Mouse (Mus musculus): Measurements from ENCODE around the gene Litaf.
"Not testable (repeated sequence)": the region's sequence is repeated elsewhere in the genome, so short reads cannot be mapped to it uniquely, and the experiment has no call there.

The Litaf gene

DNA sequence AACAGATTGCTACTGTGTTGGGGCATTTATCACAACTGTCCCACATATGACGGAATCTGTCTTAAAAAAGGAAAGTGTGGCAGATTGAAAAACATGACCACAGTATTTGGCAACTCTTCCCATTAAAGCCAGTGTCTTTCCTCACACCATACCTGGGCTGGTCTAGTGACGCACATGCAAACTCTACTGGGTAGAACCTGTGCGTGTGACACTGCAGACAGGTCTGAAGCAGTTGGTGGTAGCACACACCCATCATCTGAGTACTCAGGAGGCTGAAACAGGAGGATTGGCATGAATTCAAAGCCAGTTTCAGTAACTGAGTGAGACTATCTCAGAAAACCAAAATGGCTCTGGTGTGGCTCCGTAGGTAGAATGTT, 43.9 kb downstream of the Litaf start:
- no peak for DNase-seq (ENCODE audit: extremely low spot score, low spot score)

DNA sequence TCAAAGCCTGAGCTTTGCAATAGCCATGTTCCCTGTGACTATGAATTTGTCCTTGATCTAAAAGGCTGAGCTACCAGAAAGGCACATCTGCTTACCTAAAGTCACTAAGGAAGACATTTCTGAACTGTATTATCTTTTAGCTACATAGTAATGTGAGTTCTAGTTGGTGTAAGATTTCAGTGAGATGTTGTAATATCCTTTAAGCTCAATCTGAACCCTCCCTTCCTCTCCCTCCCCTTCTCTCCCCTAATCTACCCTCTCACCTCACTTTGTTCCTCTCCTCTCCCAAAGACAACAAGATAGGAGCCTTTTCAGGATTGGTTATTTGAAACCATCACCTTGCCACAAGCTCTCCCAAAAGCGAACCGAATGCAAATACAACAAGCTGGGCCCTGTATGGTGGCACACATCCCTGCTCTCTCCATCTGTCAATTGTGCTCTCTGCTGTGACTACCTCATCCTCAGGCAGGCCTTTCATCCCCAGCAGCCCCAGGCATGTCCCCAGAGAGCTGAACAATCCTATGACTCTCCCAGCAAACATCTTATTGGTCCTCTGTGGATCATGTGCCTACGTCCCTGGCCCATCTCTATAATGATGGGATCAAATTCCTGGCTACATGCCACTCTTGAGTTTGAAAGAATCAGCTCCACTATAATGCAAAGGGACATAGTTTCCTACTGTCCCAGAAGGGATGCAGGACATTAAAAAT, 44.4 kb downstream of the Litaf start:
- DNase-seq (ENCODE audit: extremely low spot score, low spot score) = no peak

DNA sequence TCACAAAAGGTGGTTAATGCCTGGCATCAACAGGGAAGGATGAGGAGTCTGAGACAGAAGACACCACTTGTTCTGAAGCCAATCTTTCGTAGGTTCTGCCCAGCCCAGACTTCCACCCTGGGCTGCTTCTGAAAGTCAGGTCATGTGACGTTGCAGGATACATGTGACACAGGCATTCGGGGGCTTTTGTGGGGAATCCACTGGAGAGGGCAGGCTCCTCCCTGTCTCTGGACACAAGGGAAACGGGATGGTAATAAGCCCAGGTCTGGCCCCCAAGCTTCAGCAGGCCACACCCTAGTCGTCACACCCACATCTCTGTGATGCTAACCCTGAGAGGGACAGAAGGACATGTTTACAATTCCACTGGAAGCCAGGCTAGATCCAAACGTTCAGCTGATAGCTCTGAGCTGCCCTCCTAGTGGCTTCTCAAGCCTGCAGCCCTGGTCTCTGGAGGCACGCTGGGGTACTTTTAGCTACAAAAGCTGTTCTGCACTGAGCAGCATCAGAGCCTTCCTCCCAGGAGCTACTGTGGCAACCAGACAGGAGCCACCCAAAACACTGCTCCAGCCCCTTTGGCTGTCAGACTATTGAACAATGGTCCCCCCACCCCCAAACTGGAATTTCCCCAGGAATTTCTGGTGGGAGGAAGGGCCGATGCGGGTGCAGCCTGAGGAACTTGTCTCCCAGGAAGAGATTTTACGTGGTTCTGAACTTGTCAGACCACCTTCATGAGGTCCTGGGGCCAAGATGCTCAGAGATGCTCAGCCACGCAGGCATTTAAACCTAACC, 48.0 kb downstream of the Litaf start:
- no peak for DNase-seq (ENCODE audit: extremely low spot score, low spot score)

GRCm38 (mm10) chr16:11016353-11016752, 49.6 kb downstream of the Litaf start:
- no peak for DNase-seq (ENCODE audit: extremely low spot score, low spot score)

GRCm38 (mm10) chr16:11014407-11014806, 51.5 kb downstream of the Litaf start:
- no peak for DNase-seq (ENCODE audit: extremely low spot score, low spot score)

- DNase-seq (ENCODE audit: extremely low spot score, low spot score) = not testable (repeated sequence)
Measured at GRCm38 (mm10) chr16:11013464-11014147, 52.4 kb downstream of the Litaf start.

DNA sequence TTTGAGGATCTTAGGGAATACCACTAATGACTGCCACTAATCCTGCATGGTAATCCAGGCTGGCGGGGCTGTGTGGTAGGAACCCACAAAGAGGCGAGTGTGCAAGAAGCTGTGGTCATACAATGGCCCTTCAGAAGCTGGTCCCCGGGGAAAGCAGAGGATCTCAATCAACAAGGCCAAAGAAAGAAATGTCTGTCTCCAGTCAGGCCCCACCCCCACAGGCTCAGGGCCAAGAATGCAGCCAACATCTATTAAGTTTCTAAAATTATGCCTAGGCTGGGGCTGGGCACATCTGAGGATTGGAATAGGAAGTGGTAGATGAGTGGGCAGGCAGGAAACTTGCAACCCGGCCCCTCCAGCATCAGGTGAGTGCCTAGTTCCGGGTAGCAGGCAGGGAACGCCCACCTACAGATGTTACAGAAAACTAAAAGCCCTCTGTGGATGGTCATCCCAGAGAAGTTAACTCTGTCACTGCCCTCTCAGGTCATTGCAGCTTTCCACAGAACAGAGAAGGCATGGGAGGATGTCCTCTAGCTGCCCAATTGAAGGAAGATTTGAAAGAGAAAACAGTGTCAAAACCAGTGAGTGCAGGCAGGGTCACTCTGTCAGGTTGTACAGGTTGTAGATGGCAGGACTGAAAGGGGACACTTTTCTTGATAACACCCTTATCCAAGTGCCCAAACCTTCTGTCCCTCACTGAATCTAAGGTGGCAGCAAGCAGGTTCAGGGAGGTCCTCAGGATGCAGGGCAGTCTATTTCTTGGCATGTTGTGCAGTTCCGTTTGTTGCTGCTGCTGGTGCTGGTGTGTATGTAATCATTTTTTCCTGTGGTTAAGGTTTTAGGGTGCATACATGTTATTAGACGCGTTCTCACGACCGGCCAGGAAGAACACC, 53.1 kb downstream of the Litaf start:
- DNase-seq (ENCODE audit: extremely low spot score, low spot score) = no peak

GRCm38 (mm10) chr16:11011939-11012338, 54.0 kb downstream of the Litaf start:
- no peak for DNase-seq (ENCODE audit: extremely low spot score, low spot score)

DNA sequence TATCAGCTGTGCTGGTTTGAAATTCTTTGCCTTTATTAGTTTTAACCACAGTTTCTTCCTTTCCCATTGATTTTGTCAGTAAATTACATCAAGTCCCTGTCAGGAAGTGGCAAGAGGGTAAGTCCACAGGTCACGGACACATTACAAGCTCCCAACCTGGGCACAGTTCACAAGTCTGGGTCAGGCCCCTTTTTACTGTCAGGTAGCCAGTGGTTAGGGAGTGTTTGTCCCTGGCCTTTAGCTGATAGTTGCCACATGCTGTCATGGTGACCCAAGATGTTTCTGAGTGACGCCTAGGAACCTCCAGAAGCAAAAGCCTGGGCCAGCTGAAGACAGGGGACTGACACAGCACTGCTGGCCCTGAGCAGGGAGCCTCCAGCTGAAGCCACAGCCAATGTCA, 54.8 kb downstream of the Litaf start:
- DNase-seq (ENCODE audit: extremely low spot score, low spot score) = no peak

DNA sequence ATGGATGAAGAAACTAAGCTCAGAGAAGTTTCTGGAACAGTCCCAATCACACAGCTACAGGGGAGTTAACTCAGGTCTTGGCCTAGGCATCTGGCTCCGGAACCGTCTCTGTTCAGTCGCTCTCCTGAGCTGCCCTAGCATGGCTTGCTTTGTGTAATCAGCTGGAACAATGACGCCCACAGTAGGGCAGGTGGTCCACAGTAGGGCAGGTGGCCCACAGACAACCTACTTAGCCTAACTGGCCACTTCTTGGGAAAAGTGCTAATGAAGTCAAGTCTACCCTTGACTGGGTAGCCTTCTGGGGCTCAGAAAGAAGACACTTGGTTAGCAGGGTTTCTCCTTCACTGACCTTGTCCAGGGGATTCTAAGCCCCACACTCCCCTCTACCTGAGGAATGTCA, 55.7 kb downstream of the Litaf start:
- DNase-seq (ENCODE audit: extremely low spot score, low spot score) = no peak

DNA sequence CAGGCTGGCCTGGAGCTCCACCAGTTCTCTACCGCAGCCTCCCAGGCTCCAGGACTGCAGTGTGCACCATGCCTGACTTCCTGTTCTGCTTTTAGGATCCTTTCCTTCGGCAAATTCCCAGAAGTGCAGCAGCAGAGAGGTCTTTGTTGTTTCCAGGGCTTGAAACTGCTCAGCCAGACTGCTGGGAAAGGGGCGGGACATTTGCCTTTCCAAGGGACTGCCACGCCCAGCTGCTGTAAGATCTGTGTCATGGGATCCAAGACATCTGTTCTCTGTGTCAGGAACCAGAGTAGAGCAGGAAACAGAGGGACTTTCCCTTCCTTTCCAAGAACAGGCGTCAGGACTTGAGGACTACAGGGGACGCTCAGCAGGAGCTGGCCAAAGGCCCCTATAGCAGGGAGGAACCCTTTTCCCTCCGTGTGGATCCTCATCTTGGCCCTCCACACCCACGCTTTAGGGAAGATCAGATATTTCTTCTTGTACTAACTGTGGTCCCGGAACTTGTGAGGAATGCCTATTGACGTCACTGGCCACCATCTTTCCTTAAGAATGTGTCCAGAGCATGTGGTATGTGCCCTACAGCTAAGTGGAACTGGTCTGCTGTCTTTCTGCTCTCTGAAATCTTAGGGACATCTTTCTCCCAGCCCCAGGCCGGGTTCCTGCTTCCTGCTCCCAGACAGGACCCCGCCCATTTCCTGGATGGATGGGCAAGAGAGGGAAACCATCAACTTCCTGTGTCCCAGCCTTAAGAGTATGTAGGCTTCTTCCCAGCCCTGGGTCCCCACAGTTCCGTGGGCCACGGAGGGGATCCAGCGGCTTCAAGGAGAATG, 57.6 kb downstream of the Litaf start:
- DNase-seq (ENCODE audit: extremely low spot score, low spot score) = peak; percentile 73

DNA sequence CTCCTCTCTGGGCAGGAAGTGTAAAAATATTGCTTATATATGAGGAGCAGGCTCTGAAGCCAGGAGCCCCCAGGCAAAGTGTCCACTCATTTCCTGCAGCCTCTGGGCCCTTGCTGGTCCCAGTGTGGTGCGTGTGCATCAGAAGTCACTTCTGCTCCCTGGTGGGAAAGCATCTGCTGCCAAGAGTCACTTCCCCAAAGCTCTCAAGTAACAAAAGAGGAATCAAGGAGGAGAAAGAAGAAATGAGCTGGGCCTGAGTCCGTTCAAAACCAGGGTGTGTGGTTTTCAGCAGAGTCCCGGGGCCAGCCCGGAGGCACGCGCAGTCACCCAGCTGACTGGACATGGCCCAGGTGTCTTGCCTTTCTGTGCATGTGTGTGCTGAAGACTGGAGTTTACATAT, 59.9 kb downstream of the Litaf start:
- DNase-seq (ENCODE audit: extremely low spot score, low spot score) = no peak

DNA sequence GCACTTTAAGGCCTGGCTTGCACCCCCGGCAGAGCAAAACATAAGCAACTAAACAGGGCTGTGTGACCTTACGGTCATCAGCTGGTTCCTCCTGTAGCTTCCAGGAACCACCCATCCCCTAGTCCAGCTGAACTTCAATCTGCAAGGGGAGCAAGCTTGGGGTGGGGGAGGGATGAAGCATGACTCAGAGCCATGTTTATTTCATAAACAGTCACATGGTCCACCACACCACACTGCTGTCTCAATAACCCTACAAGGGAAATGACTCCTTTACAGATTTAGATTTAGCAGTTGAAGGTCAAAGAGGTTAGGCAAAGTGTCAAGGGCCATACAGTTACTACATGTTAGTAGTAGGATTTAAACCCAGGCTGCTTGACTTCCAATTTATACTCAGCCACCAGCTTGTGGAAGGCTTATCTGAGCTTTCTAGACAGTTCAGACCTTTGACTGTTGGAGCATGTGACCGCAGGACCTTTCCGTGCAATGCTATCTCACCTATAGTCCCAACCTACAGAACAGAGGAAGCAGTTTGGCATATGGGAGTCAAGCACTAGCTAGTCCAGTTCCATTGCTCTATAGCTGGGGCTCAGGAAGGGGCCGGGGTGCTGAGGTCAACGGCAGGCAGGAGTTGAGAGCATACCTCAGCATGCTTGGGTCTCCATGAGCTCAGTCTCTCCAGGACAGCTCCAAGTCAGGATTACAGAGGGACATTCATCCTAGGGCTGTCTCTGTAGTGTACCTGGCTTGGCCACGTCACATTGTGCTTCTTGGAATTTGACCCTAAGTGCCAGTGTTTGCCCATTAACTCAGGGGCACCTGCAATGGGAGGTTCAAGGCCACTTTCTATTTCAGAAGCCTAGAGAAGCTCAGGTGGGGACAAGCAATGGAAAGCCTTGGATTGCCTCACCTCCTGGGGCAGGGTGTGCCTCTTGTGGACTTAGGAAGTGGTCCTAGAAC, 64.0 kb downstream of the Litaf start:
- DNase-seq (ENCODE audit: extremely low spot score, low spot score) = no peak

GRCm38 (mm10) chr16:10999809-11000208, 66.1 kb downstream of the Litaf start:
- DNase-seq (ENCODE audit: extremely low spot score, low spot score) = no peak

- no peak for DNase-seq (ENCODE audit: extremely low spot score, low spot score)
Measured at GRCm38 (mm10) chr16:10998224-10998623, 67.7 kb downstream of the Litaf start.

- DNase-seq (ENCODE audit: extremely low spot score, low spot score) = no peak
Measured at GRCm38 (mm10) chr16:10996576-10996975, 69.4 kb downstream of the Litaf start.

DNA sequence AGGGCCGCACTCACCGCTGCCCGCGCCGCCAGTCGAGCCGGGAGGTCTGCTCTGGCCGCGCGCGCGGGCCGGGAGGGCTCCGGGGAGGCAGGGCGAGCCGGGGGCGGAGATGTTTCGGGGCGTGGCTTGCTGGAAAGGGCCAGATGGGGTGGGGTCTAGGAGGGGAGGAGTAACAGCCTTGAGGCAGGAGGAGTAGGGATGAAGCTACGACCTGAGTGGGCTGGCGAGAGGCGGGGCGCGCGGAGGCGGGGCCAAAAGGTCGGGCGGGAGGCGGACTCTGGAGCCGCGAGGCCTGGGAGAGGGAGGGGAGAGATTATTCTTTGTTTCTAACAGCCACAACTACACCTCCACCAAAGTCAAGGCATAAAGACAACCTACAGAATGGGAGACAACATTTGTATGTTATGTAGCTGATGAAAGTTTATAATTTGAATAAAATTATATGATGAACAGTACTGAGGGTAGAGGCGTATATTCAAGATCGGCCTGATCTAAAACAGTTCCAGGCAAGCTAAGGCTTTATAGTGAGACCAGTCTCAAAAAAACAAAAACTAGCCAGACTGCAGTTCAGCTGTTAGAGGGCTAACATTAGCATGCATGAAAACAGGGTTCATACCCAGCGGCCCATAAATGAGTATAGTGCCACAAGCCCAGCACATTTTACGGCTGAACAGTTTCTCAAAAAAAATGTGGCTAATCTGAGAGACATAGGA, 72.8 kb downstream of the Litaf start:
- peak; percentile 96 for DNase-seq (ENCODE audit: extremely low spot score, low spot score)

Measured in neural tube, embryonic 10.5 days (tissue).